Mouse (Mus musculus): Measurements from ENCODE around the gene Tcaf3.

DNA sequence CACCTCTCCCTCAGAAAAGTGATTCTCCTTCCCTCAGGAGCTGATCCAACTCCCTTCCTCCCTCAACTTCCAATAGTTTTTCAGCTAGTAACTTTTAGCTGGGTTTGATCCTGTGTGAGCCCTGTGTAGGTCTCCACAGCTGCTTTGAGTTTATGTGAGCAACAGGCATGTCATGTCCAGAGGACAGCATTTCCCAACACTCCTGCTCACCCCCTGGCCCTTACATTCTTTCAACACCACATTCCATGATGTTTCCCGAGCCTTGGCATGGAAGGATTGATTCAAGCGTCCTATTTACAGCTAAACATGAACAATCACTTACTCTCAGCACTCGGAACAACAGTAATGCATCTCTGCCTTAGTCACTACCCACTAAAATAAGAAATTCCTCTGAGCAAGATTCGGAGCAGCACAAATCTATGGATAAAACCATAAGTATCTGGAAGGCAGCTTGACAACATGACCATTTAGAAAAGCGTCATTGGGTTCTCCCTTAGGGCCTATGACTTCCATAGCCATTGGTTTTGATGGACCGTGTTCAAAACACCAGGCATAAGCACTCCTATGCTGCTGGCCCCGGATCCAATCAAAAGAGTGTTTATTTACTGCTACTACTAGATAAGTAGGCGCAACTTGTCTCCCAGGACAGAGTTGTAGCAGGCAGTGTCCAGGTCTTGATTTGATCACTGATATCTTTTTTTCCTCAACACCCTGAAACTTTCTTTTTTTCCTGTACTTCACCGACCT lies 14.6 kb downstream of the Tcaf3 start:
- TF ChIP-seq POLR2A (IDR thresholded peaks at IDR 0.05; ENCODE audit: borderline replicate concordance, control insufficient read depth, low read depth, low read length): no peak
- TF ChIP-seq CTCF (IDR thresholded peaks at IDR 0.05; ENCODE audit: control insufficient read depth, insufficient read depth, low read length): no peak
